Mouse (Mus musculus) heart, embryonic 14.5 days (tissue): ENCODE measurements around the gene Hipk1. TPM values are rescaled to one million over a fixed set of nuclear protein-coding genes. Genes with fewer than 3 reads are reported as not detected.

Experiments
- polyA plus RNA-seq: library from polyadenylated mRNA; unstranded; fragments of >200 nt; fragmentation: Nextera tagmentation; extraction: Ambion mirVana; gene quantifications from 2 replicates; pipeline ENCODE4 v1.2.1, GENCODE M21; 2014

The Hipk1 gene
- polyA plus RNA-seq, 1 experiment from 2014 or later = 15.3 TPM

Other genes with a start within 250 kb of the Hipk1 start
- gene Syt6, start 216.3 kb downstream of the Hipk1 start, polyA plus RNA-seq = 0.14 TPM in 1 of 2 replicates, not detected in the other
- not detected in 2 replicates for gene Atg4a-ps, start 145.5 kb downstream of the Hipk1 start, polyA plus RNA-seq
- 23.5 and 27.4 TPM in 2 replicates for gene Olfml3, start 53.6 kb downstream of the Hipk1 start, polyA plus RNA-seq
- gene Gm10964, start 52.2 kb downstream of the Hipk1 start, polyA plus RNA-seq = not detected in 2 replicates
- 19.8 and 23.6 TPM in 2 replicates for gene Dclre1b, start 17.9 kb upstream of the Hipk1 start, polyA plus RNA-seq
- gene Ap4b1, start 18.0 kb upstream of the Hipk1 start, polyA plus RNA-seq = 16.6 and 18.9 TPM in 2 replicates
- gene Gm43064, start 18.0 kb upstream of the Hipk1 start, polyA plus RNA-seq = 0.39 TPM in 1 of 2 replicates, not detected in the other
- 0.23 and 0.31 TPM in 2 replicates for gene Bcl2l15, start 41.0 kb upstream of the Hipk1 start, polyA plus RNA-seq
- gene Ptpn22, start 68.2 kb upstream of the Hipk1 start, polyA plus RNA-seq = 0.99 and 1.1 TPM in 2 replicates
- gene Rsbn1, start 122.6 kb upstream of the Hipk1 start, polyA plus RNA-seq = 6.8 and 7.0 TPM in 2 replicates
- 16.5 and 17.6 TPM in 2 replicates for gene Phtf1, start 176.5 kb upstream of the Hipk1 start, polyA plus RNA-seq